ENCODE assay signal across 11 mouse cellular contexts in the genomic region with DNA sequence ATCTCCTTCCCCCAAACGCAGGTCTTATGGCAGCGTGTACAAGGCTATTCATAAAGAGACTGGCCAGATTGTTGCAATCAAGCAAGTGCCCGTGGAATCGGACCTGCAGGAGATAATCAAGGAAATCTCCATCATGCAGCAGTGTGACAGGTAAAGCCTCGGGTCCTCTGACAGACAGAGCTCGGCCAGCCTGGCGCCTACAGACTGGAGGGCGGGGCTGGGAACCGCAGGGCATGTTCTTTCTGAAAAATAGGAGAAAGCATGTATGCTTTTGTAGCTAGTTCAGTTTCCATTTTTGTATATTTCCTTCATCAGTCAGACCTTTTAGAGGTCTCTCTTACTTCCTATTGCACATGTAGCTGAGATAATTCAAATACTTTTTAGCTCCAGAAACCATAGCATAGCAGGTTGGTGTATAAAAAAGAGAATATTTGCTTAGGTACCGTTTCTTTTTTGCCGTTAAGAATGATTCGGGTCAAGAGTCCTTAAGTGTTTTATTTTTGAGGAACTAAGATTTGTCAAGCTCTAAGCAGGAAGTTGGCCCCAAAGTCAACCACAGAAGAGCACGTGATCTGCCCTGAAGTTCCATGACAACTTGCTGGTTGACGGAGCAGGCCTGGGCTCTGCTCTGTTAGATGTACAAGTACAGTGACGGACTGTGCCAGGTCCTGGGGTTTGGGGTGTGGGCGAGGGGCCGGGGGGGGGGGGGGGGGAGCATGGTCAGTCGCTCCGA. TPM values are rescaled to one million over a fixed set of nuclear protein-coding genes. Genes with fewer than 3 reads are reported as not detected.
DNase-seq lines count a peak whose midpoint lies in the region; ATAC-seq and TF ChIP-seq lines count a peak whose summit lies in the region.
"Had no signal": no experiment of that assay in that cellular context is flagged by ENCODE, and none has a peak within 500 bp of the region (broad histone marks: within the 10 kb centered on the region; RNA-seq: fewer than 3 reads in every experiment).

No protein-coding gene starts in this region.

- no peak overlapping the region for H3K27ac ChIP-seq in liver, embryonic 14.5 days
- H3K27ac ChIP-seq in kidney, adult 2 months (ENCODE audit: insufficient read depth, low read depth, low read length) = no peak overlapping the region
- H3K27ac ChIP-seq: intestine, embryonic 15.5 days; limb, embryonic 13.5 days had no signal

- no peak for TF ChIP-seq EP300 in liver, embryonic 14.5 days (IDR thresholded peaks at IDR 0.05; ENCODE audit: low read depth)

- peak; percentile 48; the same call in 1 of the 2 replicates for ATAC-seq in liver, embryonic 14.5 days (ENCODE audit: insufficient read depth)
- ATAC-seq: intestine, embryonic 15.5 days had no signal

- no peaks in the 10 kb centered on the region for H3K27me3 ChIP-seq in liver, embryonic 14.5 days (ENCODE audit: control insufficient read depth, insufficient read depth, low read length)
- H3K27me3 ChIP-seq in kidney, adult 2 months (replicated peaks; ENCODE audit: control insufficient read depth, insufficient read depth, low read length) = no peaks in the 10 kb centered on the region
- H3K27me3 ChIP-seq: intestine, embryonic 15.5 days; limb, embryonic 13.5 days had no signal

- DNase-seq in layer of hippocampus, adult 11-12 months (ENCODE audit: low spot score) = peak; percentile 40
- DNase-seq in layer of hippocampus, postnatal 14 days (ENCODE audit: low spot score in 2 of 2) = no peak
- no peak for DNase-seq in liver, embryonic 14.5 days (ENCODE audit: low read depth in 3 of 3, low spot score in 3 of 3)
- peak; percentile 42 to 67 for DNase-seq in monocyte, adult 2 months (ENCODE audit: low read depth in 1 of 2, low spot score in 2 of 2)
- DNase-seq in thymus, postnatal 36 days = peak; percentile 77 to 82
- no peak for DNase-seq in kidney, adult 2 months
- no peak for DNase-seq in cerebellum, postnatal 25 days
- DNase-seq in layer of hippocampus, postnatal 25 days (ENCODE audit: extremely low spot score in 1 of 2, low spot score in 1 of 2) = no peak
- DNase-seq: cerebellum, adult 2 months had no signal

- TF ChIP-seq POLR2A in kidney, adult 2 months (IDR thresholded peaks at IDR 0.05; ENCODE audit: low read depth, low read length) = no peak

- no peaks in the 10 kb centered on the region for H3K9me3 ChIP-seq in liver, embryonic 14.5 days (ENCODE audit: control insufficient read depth, low read length)
- H3K9me3 ChIP-seq: intestine, embryonic 15.5 days; limb, embryonic 13.5 days had no signal

- no peak overlapping the region for H3K9ac ChIP-seq in liver, embryonic 14.5 days (replicated peaks)
- H3K9ac ChIP-seq: intestine, embryonic 15.5 days; limb, embryonic 13.5 days had no signal

- 30% methylated on average over 19 of the region's 19 CpGs for WGBS in liver, embryonic 14.5 days (ENCODE audit: insufficient replicate concordance)
- WGBS in kidney, adult 2 months = 81% methylated on average over 19 of the region's 19 CpGs

- H3K4me1 ChIP-seq in liver, embryonic 14.5 days (replicated peaks; ENCODE audit: control insufficient read depth in 2 of 2, insufficient read depth in 2 of 2, low read length in 1 of 2) = 0 out of 4 replicates have a peak, but pooled peaks cover 0 to 4% of the 10 kb centered on the region in 2 experiments
- H3K4me1 ChIP-seq in kidney, adult 2 months (ENCODE audit: control insufficient read depth, insufficient read depth, low read length) = no peaks in the 10 kb centered on the region
- H3K4me1 ChIP-seq: intestine, embryonic 15.5 days; limb, embryonic 13.5 days had no signal

- H3K36me3 ChIP-seq in liver, embryonic 14.5 days (replicated peaks; ENCODE audit: control insufficient read depth, insufficient read depth, low read depth) = peaks cover 40% of the 10 kb centered on the region
- no peaks in the 10 kb centered on the region for H3K36me3 ChIP-seq in kidney, adult 2 months (ENCODE audit: control insufficient read depth, insufficient read depth, low read length)

- no peak overlapping the region for H3K4me3 ChIP-seq in liver, embryonic 14.5 days (ENCODE audit: insufficient read depth in 1 of 2, low read depth in 2 of 2, low read length in 2 of 2)
- H3K4me3 ChIP-seq in kidney, adult 2 months (ENCODE audit: insufficient read depth, low read depth, low read length) = no peak overlapping the region
- H3K4me3 ChIP-seq: intestine, embryonic 15.5 days; limb, embryonic 13.5 days had no signal

- TF ChIP-seq CTCF in liver, embryonic 14.5 days (IDR thresholded peaks at IDR 0.05; ENCODE audit: low read depth) = no peak
- TF ChIP-seq CTCF in kidney, adult 2 months (conservative IDR thresholded peaks at IDR 0.05; ENCODE audit: insufficient read depth, insufficient read length, low read depth, low read length) = no peak

- no peak overlapping the region for H3K4me2 ChIP-seq in liver, embryonic 14.5 days (ENCODE audit: low read depth)
- H3K4me2 ChIP-seq: intestine, embryonic 15.5 days; limb, embryonic 13.5 days had no signal

RNA-seq across cellular contexts. Expression of a gene that starts 12.8 kb away (rescaled TPM):
- total RNA-seq in layer of hippocampus, postnatal 14 days (2021) = 10 to 100 TPM; 55.3 to 58.4 TPM
- polyA plus RNA-seq in liver, embryonic 14.5 days (2012; rRNA removed) = 10.1 and 11.6 TPM in 2 replicates
- polyA plus RNA-seq in liver, embryonic 14.5 days (2014; fragmentation: Nextera tagmentation; extraction: Ambion mirVana) = 16.0 and 19.0 TPM in 2 replicates
- 31.0 and 34.1 TPM in 2 replicates for polyA plus RNA-seq in kidney, adult 2 months (2012; rRNA removed)
- total RNA-seq in layer of hippocampus, postnatal 25 days (2021) = 10 to 100 TPM; 86.8 to 95.2 TPM

RNA-seq across cellular contexts. Expression of a gene that starts 13.7 kb away (rescaled TPM):
- total RNA-seq in layer of hippocampus, postnatal 14 days (2021) = 10 to 100 TPM; 41.5 to 43.0 TPM
- 8.0 and 11.8 TPM in 2 replicates for polyA plus RNA-seq in liver, embryonic 14.5 days (2012; rRNA removed)
- polyA plus RNA-seq in liver, embryonic 14.5 days (2014; fragmentation: Nextera tagmentation; extraction: Ambion mirVana) = 19.6 and 21.7 TPM in 2 replicates
- 10.4 and 13.0 TPM in 2 replicates for polyA plus RNA-seq in kidney, adult 2 months (2012; rRNA removed)
- total RNA-seq in layer of hippocampus, postnatal 25 days (2021) = 10 to 100 TPM; 47.8 to 48.6 TPM

RNA-seq across cellular contexts. Expression of a gene that starts 58.5 kb away (rescaled TPM):
- total RNA-seq in layer of hippocampus, postnatal 14 days (2021) = 1 to 10 TPM in 1 of 2 experiments, under 1 TPM in 1; 0.69 to 1.7 TPM
- polyA plus RNA-seq in liver, embryonic 14.5 days (2012; rRNA removed) = 0.22 and 0.29 TPM in 2 replicates
- not detected in 2 replicates for polyA plus RNA-seq in liver, embryonic 14.5 days (2014; fragmentation: Nextera tagmentation; extraction: Ambion mirVana)
- 3.2 and 3.7 TPM in 2 replicates for polyA plus RNA-seq in kidney, adult 2 months (2012; rRNA removed)
- total RNA-seq in layer of hippocampus, postnatal 25 days (2021) = 1 to 10 TPM in 1 of 2 experiments, under 1 TPM in 1; 0.32 to 1.3 TPM

Comparison
In these comparisons a context has a peak if more than half of its experiments do, and no peak if none do; other contexts are left out.
1. DNase-seq: peak in layer of hippocampus, adult 11-12 months (single experiment), monocyte, adult 2 months (2 of 2) and thymus, postnatal 36 days (2 of 2); none in layer of hippocampus, postnatal 14 days (0 of 2), liver, embryonic 14.5 days (0 of 3), kidney, adult 2 months (single experiment), cerebellum, postnatal 25 days (0 of 2) and layer of hippocampus, postnatal 25 days (0 of 2).